Mouse (Mus musculus) embryonic facial prominence, embryonic 12.5 days (tissue): ENCODE data around the gene Acsl6. TPM values are rescaled to one million over a fixed set of nuclear protein-coding genes. Genes with fewer than 3 reads are reported as not detected.
A peak's percentile ranks its signal among the peaks of the same experiment; 100 is the strongest.

Source experiments
- ATAC-seq: fragments of 200-750 bp; cut with Nextera tagmentation; 2 replicates; pipeline ENCODE4 v1.8.0; 2017; ENCODE audit not compliant: insufficient number of reproducible peaks, insufficient read depth, low FRiP score, low TSS enrichment
- H3K27ac ChIP-seq: fragments of 300-500 bp; sonication (generic); 2 replicates; pipeline ENCODE4 v1.5.1; 2016; ENCODE audit warnings: mild to moderate bottlenecking
- H3K27me3 ChIP-seq: fragments of 300-500 bp; sonication (generic); 2 replicates; pipeline ENCODE4 v1.6.1; 2016; ENCODE audit warnings: mild to moderate bottlenecking, moderate library complexity
- H3K36me3 ChIP-seq: fragments of 300-500 bp; sonication (generic); 2 replicates; pipeline ENCODE4 v1.6.1; 2016; ENCODE audit warnings: mild to moderate bottlenecking
- H3K4me1 ChIP-seq: fragments of 300-500 bp; sonication (generic); 2 replicates; pipeline ENCODE4 v1.6.1; 2016
- H3K4me2 ChIP-seq: fragments of 300-500 bp; sonication (generic); replicated peaks from 2 replicates; pipeline ENCODE4 v1.6.1; 2016; ENCODE audit warnings: mild to moderate bottlenecking, moderate library complexity
- H3K4me3 ChIP-seq: fragments of 300-500 bp; sonication (generic); 2 replicates; pipeline ENCODE4 v1.5.1; 2016; ENCODE audit warnings: mild to moderate bottlenecking
- H3K9ac ChIP-seq: fragments of 300-500 bp; sonication (generic); 2 replicates; pipeline ENCODE4 v1.6.1; 2016; ENCODE audit warnings: mild to moderate bottlenecking, moderate library complexity
- H3K9me3 ChIP-seq: fragments of 300-500 bp; sonication (generic); 2 replicates; pipeline ENCODE4 v1.6.1; 2016; ENCODE audit warnings: mild to moderate bottlenecking, moderate library complexity
- WGBS: fragments of 180-500 bp; shearing (Covaris S2); methylation state at CpG from one replicate; pipeline ENCODE4 v1.1.7; 2016; 5-methylcytosine and 5-hydroxymethylcytosine counted together
- polyA plus RNA-seq: library from polyadenylated mRNA; unstranded; fragments of >200 nt; fragmentation: Nextera tagmentation; extraction: Ambion mirVana; gene quantifications from 2 replicates; pipeline ENCODE4 v1.2.1, GENCODE M21; 2016

Acsl6 gene
- 3.7 and 4.5 TPM in 2 replicates for polyA plus RNA-seq

DNA sequence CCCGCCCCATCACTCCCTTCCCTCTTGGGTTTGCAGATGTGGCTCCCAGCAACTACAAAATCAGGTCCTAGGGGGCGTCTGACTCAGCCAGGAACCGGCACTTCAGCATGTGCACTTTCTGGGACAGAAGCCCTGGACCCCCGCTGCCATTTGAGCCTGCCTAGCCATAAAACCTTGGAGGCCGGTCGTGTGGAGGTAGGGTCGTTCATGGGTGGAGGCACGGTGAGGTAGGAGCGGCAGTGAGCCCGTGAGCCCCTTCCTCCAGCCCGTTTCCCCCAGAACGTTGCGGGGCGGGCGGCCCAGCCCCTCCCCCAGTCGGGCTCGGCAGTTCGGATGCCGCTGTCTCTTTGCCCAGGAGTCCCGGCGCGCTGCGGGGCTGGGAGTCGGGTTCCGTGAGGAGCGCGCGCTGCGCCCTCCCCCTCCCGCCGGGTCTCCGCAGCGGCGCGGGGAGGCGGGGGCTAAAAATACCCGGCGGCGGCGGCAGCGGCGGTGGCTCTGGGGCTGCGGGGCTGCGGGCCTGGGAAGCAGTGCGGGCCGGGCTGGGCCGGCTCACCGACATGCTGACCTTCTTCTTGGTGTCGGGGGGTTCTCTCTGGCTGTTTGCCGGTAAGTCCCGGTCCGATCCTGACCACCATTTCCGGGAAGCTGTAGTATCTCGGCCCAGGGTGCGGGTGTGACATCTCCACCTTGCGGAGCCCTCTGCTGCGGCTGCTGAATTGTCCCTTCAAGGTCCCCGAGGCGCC is at the start of gene Acsl6:
Acsl6 (plus strand) TSS at position 71 of the 743 bp plus-strand sequence.
- Histone ChIP-seq H3K27ac (no peak within 1 kb of the TSS), H3K4me3 (peak within 1 kb of the TSS; percentile 55), H3K4me1 (no peaks in the 10 kb centered on the region), H3K36me3 (no peaks in the 10 kb centered on the region), H3K9me3 (no peaks in the 10 kb centered on the region), H3K9ac (peak within 1 kb of the TSS; percentile 63), H3K4me2 (peak within 1 kb of the TSS; percentile 95), H3K27me3 (peaks cover 21% of the 10 kb centered on the region)
- under 1% methylated on average over 54 of the region's 59 CpGs for WGBS
- peak; percentile 56; the same call in 1 of the 2 replicates for ATAC-seq

DNA sequence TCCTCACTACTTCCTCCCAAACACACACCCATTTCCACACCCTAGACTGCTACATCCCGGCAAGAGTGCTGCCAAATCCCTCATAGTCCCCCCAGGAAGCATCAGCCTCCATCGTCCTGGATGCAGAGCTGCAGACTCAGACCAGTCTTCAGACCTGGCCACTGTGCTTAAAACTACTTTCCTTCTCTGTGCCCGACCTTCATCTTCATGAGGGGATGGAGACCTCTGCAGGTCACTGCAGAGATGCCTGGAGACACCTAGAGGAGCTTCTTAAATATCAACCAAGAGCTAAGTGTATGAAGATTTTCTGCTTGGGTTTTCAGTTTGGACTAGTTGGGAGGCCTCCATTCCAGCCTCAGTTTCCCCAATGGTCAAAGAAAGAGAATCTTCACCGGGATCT is 49.5 kb upstream of the Acsl6 start:
- H3K4me1 ChIP-seq: no peaks in the 10 kb centered on the region
- H3K4me3 ChIP-seq: no peak overlapping the region
- no peaks in the 10 kb centered on the region for H3K9me3 ChIP-seq
- H3K36me3 ChIP-seq: no peaks in the 10 kb centered on the region
- H3K9ac ChIP-seq: no peak overlapping the region
- H3K4me2 ChIP-seq: no peak overlapping the region
- no peak overlapping the region for H3K27ac ChIP-seq
- H3K27me3 ChIP-seq: no peaks in the 10 kb centered on the region
- no peak for ATAC-seq
- 61% methylated on average over 4 of the region's 4 CpGs for WGBS

DNA sequence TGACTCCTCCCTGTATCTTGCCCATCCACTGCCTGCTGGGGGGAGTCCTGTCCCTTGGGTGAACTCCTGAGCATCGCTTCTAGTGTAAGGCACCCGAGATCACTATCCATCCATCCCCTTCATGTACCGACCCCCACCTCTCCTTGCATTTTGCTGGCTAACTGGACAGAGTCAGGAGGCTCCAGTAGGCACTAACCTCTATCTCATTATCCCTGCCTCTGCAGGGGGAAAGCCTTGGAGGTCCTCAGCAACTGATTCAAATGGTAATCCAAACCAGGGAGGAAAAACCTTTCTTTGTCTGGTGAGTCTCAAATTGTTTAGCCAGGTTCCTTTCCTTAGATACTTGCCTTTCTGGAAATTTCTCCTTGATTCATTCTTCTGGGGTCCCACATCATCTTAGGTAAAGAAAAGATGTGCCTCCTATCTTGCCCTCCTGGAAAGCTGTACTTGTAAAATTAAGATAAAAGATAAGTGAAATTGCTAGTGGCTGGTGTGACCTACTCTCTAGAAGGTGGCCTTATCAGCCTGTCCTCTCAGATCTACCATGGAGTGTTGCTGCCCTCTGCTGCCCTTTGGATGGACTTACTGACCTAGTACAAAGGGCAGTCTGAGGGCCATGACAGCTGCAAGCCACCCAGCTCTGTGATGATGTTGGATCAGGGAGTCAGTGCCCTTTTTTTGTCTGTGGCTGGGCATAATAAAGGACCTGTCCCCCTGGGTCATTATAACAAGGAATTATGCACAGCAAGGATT is 46.8 kb upstream of the Acsl6 start:
- Histone ChIP-seq H3K9me3 (no peaks in the 10 kb centered on the region), H3K27ac (no peak overlapping the region), H3K4me1 (no peaks in the 10 kb centered on the region), H3K9ac (no peak overlapping the region), H3K4me3 (no peak overlapping the region), H3K36me3 (no peaks in the 10 kb centered on the region), H3K27me3 (no peaks in the 10 kb centered on the region), H3K4me2 (no peak overlapping the region)
- WGBS: 42% methylated on average over 3 of the region's 3 CpGs
- no peak for ATAC-seq

DNA sequence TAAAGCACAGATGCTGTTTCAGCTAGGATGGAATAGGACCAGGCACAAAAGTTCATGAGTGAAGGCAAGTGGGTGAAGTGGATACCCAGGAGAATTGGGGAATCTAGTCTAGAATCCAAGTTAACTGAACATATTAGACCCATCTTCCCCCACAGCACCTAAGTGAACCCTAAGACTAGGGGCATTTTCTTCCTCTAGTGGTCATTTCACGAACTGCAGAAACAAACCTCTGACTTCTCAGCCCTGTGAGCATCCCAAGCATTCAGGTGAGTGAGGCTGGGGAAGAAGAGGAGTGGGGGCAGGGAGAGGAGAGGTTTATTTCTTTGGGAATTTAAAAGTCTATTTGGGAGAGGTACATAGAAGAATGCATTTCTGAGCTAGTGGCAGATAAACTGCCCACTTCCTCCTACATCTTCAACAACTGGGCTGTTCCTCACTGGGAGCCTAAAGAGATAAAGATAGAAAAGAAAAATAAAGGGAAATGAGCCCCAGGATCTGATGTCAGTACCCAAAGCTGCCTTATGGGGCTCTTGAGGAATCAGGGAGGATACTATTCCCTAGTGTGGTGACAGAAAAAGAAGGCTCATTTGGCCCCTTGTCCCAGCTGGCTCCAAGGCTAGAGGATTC is 40.1 kb upstream of the Acsl6 start:
- H3K27me3 ChIP-seq: no peaks in the 10 kb centered on the region
- no peak overlapping the region for H3K4me3 ChIP-seq
- no peak for ATAC-seq
- WGBS: 15% methylated on average over 1 of the region's 1 CpGs
- H3K9ac ChIP-seq: no peak overlapping the region
- no peak overlapping the region for H3K27ac ChIP-seq
- H3K9me3 ChIP-seq: no peaks in the 10 kb centered on the region
- no peak overlapping the region for H3K4me2 ChIP-seq
- H3K36me3 ChIP-seq: no peaks in the 10 kb centered on the region
- H3K4me1 ChIP-seq: no peaks in the 10 kb centered on the region

DNA sequence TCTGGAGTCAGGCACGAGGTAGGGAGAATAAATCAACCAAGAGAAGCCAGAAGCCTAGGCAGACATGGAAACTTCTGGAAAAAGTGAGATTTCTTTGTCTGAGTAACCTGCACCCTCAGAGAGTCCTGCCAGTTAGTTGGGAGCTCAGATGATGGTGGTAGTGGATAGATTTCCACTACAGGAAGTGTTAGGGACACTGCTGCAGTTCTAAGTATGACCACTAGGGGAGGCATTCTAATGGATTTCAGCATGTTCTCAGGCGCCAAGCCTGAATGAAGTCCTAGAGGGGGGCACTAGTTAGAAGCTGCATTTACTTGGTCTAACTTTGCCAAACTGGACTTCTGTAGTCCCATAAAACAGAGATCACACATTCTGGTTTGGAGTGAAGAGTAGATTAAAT is 39.1 kb upstream of the Acsl6 start:
- no peaks in the 10 kb centered on the region for H3K9me3 ChIP-seq
- no peak overlapping the region for H3K4me3 ChIP-seq
- no peak overlapping the region for H3K27ac ChIP-seq
- no peak for ATAC-seq
- H3K4me1 ChIP-seq: no peaks in the 10 kb centered on the region
- no peak overlapping the region for H3K4me2 ChIP-seq
- 56% methylated on average over 2 of the region's 2 CpGs for WGBS
- H3K36me3 ChIP-seq: no peaks in the 10 kb centered on the region
- no peaks in the 10 kb centered on the region for H3K27me3 ChIP-seq
- H3K9ac ChIP-seq: no peak overlapping the region

DNA sequence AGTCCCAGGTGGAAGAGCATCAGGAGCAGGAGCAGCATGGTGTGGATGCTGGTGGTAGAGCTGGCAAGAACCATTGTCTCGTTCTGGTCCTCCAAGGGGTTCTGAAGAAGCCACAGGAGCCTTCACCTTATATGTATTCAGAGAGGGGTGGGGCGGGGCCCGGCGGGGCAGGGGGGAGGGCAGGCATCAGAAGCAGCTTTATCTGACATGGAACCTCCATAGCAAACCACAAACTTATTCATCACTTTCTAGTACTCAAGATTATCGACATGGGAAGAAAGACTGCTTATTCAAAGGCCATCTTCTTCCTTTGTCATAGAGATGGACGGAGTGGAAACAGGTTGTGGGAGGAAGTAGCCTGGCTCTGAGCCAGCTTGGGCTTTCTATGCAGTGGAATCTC is 36.4 kb upstream of the Acsl6 start, which contains the start of gene Il3:
Il3 (minus strand) TSS at position 101 of the 400 bp plus-strand sequence.
- no peak for ATAC-seq
- Histone ChIP-seq H3K27me3 (no peaks in the 10 kb centered on the region), H3K27ac (no peak within 1 kb of the TSS), H3K9me3 (no peaks in the 10 kb centered on the region), H3K4me2 (no peak within 1 kb of the TSS), H3K36me3 (no peaks in the 10 kb centered on the region), H3K9ac (no peak within 1 kb of the TSS), H3K4me1 (no peaks in the 10 kb centered on the region), H3K4me3 (no peak within 1 kb of the TSS)
- 85% methylated on average over 6 of the region's 6 CpGs for WGBS

GRCm38 (mm10) chr11:54269191-54269896 is 34.3 kb upstream of the Acsl6 start:
- no peaks in the 10 kb centered on the region for H3K27me3 ChIP-seq
- ATAC-seq: no peak
- no peaks in the 10 kb centered on the region for H3K4me1 ChIP-seq
- no peak overlapping the region for H3K9ac ChIP-seq
- no peaks in the 10 kb centered on the region for H3K9me3 ChIP-seq
- H3K4me2 ChIP-seq: no peak overlapping the region
- no peaks in the 10 kb centered on the region for H3K36me3 ChIP-seq
- no peak overlapping the region for H3K27ac ChIP-seq
- 81% methylated on average over 3 of the region's 3 CpGs for WGBS
- H3K4me3 ChIP-seq: no peak overlapping the region

DNA sequence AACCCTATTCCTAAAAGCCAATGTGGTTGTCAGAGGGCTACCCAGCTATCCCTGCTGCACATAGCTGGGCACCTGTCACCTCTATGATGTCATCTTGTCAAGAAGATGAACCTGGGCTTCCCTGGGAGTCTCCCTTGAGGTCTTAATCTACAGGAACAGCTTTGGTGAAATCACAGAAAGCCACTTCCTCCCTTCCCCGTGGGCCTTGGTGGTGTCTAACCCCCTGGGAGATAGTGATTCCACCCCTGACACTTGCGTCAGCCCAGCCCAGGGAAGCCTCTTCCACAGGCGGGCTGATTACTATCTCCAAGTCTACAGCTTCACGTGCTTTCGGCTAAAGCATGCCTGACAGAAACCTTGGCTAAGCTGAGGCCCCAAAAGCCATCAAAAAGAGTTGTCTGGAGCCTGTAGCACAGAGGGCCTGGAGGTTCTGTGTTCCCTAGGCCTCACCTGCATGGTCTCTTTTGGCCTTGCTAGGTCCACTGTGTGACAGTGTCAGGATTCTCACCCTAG is 32.1 kb upstream of the Acsl6 start:
- 80% methylated on average over 5 of the region's 5 CpGs for WGBS
- no peak overlapping the region for H3K4me3 ChIP-seq
- H3K9me3 ChIP-seq: no peaks in the 10 kb centered on the region
- H3K9ac ChIP-seq: no peak overlapping the region
- H3K27me3 ChIP-seq: no peaks in the 10 kb centered on the region
- no peaks in the 10 kb centered on the region for H3K36me3 ChIP-seq
- H3K4me2 ChIP-seq: no peak overlapping the region
- H3K27ac ChIP-seq: no peak overlapping the region
- no peaks in the 10 kb centered on the region for H3K4me1 ChIP-seq
- no peak for ATAC-seq

DNA sequence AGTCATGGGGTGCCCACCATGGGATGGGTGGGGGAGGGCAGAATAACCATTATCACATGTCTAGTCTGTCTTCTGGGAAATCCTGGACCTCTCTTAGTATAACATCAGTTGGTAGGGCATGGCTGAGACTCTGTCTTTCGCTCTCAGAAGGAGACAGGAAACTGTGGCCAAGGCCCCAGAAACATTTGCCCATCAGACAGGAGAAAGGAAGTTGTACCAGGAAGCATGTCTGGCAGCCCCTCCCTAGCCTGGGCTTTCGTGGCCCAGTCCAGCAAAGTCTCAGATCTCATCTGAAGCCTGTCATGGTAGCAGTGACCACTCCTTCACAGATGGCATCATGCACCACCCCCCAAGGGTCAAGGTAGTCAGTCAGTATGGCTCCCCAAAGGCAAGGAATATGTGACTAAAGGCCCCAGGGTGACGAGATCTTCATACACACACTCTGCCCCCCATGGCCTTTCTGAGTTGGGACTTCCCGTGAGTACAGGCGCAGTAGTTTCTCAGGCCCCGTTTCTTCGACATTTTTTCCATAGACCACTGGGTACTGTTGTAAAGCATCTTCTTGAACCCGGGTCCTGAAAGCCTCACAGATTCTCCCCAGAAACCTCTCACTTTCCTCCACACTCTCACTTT is 15.7 kb upstream of the Acsl6 start:
- Histone ChIP-seq H3K27me3 (no peaks in the 10 kb centered on the region), H3K36me3 (no peaks in the 10 kb centered on the region), H3K4me1 (no peaks in the 10 kb centered on the region), H3K9ac (no peak overlapping the region), H3K9me3 (no peaks in the 10 kb centered on the region), H3K4me3 (no peak overlapping the region), H3K27ac (no peak overlapping the region), H3K4me2 (no peak overlapping the region)
- ATAC-seq: no peak
- 88% methylated on average over 8 of the region's 8 CpGs for WGBS

DNA sequence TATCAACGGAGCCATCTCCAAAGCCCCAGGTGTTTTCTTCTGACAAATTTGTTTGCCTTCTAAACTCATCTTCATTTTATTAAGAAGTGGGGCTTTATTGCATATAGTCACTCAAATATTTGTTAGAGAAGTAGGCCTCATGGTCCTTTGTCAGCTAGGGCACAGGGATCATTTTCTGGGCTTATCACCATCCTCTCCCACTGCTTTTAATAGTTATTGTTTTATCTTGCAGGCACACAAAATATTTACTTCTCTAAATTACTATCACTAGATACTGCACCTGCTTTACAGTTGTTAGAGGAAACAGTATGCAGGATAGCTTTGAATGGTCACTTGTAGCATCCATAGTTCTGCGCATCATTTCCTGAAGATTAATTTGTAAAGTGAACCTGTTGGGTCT is 11.4 kb upstream of the Acsl6 start:
- Histone ChIP-seq H3K4me1 (no peaks in the 10 kb centered on the region), H3K9me3 (no peaks in the 10 kb centered on the region), H3K4me3 (no peak overlapping the region), H3K4me2 (no peak overlapping the region), H3K27ac (no peak overlapping the region), H3K9ac (no peak overlapping the region), H3K36me3 (no peaks in the 10 kb centered on the region), H3K27me3 (no peaks in the 10 kb centered on the region)
- 79% methylated on average over 2 of the region's 2 CpGs for WGBS
- ATAC-seq: no peak
